Mouse (Mus musculus) liver, embryonic 14.5 days (tissue): ENCODE measurements at regions not wholly inside any gene's neighbourhood (a gene's known extent, or its start where the extent isn't known, plus 50 kb on each side); places are given as distances from the start of the nearest gene placed in this dataset.

Experiments
- ATAC-seq: fragments of 200-750 bp; cut with Nextera tagmentation; 2 replicates; pipeline ENCODE4 v1.8.0; 2017; ENCODE audit warnings: moderate number of reproducible peaks, mild to moderate bottlenecking, moderate library complexity; ENCODE audit not compliant: insufficient read depth
- DNase-seq, 3 experiments: peaks; one replicate each; pipeline ENCODE4 v3.0.0-alpha.2; 2012 to 2013; ENCODE audit warnings: low read depth in 3 of 3, low spot score in 3 of 3
- H3K27ac ChIP-seq: fragments of 300-500 bp; sonication (generic); 2 replicates; pipeline ENCODE4 v1.5.1; 2014; ENCODE audit warnings: moderate library complexity, mild to moderate bottlenecking, control low read depth, inconsistent platforms
- H3K27me3 ChIP-seq: fragments of 300-500 bp; sonication (generic); 2 replicates; pipeline ENCODE4 v1.6.1; 2014; ENCODE audit warnings: mild to moderate bottlenecking, low read length, moderate library complexity; ENCODE audit not compliant: control insufficient read depth, insufficient read depth
- H3K36me3 ChIP-seq: fragments of 300-500 bp; sonication (generic); replicated peaks from 2 replicates; pipeline ENCODE4 v1.6.1; 2014; ENCODE audit warnings: low read depth; ENCODE audit not compliant: control insufficient read depth, insufficient read depth
- H3K4me1 ChIP-seq, 2 experiments: fragments of 200-500 bp in 1 of 2; fragments of 300-500 bp in 1 of 2; sonication (generic) in 1 of 2; replicated peaks; 2 replicates each; pipeline ENCODE4 v1.6.1; 2012 to 2014; ENCODE audit warnings: antibody characterized with exemption in 1 of 2, inconsistent platforms in 1 of 2, low read length in 1 of 2; ENCODE audit not compliant: control insufficient read depth in 2 of 2, insufficient read depth in 2 of 2
- H3K4me2 ChIP-seq: fragments of 300-500 bp; sonication (generic); 2 replicates; pipeline ENCODE4 v1.6.1; 2014; ENCODE audit warnings: low read depth, mild to moderate bottlenecking, control low read depth, moderate library complexity
- H3K4me3 ChIP-seq, 2 experiments: fragments of 200-500 bp in 1 of 2; fragments of 300-500 bp in 1 of 2; sonication (generic) in 1 of 2; 2 replicates each; pipeline ENCODE4 v1.5.1; 2012 to 2014; ENCODE audit warnings: low read depth in 2 of 2, low read length in 2 of 2, mild to moderate bottlenecking in 2 of 2, control low read depth in 1 of 2, inconsistent platforms in 1 of 2, moderate library complexity in 1 of 2; ENCODE audit not compliant: insufficient read depth in 1 of 2
- H3K9ac ChIP-seq: fragments of 300-500 bp; sonication (generic); replicated peaks from 2 replicates; pipeline ENCODE4 v1.6.1; 2014; ENCODE audit warnings: mild to moderate bottlenecking, control low read depth, moderate library complexity
- H3K9me3 ChIP-seq: fragments of 300-500 bp; sonication (generic); 2 replicates; pipeline ENCODE4 v1.6.1; 2016; ENCODE audit warnings: low read length, mixed read lengths; ENCODE audit not compliant: control insufficient read depth
- CTCF ChIP-seq: IDR thresholded peaks from 2 replicates; pipeline ENCODE4 v1.5.1; 2016; ENCODE audit warnings: antibody characterized with exemption, low read depth, control low read depth
- EP300 ChIP-seq: IDR thresholded peaks from 2 replicates; pipeline ENCODE4 v1.6.1; 2016; ENCODE audit warnings: antibody characterized with exemption, low read depth
- WGBS: fragments of 180-500 bp; shearing (Covaris S2); extraction: QIAGEN DNeasy Blood & Tissue Kit; methylation state at CpG from one replicate; pipeline ENCODE4 v1.1.7; 2014; ENCODE audit not compliant: insufficient replicate concordance; 5-methylcytosine and 5-hydroxymethylcytosine counted together

DNA sequence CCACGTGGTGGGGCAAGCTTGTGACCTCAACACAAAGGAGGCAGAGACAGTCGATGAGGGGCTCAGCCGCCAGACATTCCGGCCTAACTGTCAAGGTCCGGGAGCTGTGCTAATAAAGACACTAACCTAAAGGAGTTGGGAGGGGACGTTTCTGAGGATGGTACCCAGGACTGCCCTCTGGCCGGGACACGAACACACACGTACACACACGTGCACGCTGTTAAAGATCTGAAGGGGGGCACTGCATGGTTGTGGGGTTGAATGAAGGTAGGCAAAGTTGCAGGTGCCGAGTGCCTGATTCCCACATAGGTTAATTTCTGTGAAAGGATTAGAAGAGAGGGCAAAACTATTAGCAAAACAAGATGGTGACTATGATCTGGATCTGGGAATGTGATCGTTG lies 65.4 kb upstream of the Mitf start:
- Histone ChIP-seq H3K27ac (no peak overlapping the region), H3K9ac (no peak overlapping the region), H3K27me3 (no peaks in the 10 kb centered on the region; the same call in 1 of the 2 replicates), H3K9me3 (no peaks in the 10 kb centered on the region), H3K4me3 (no peak overlapping the region), H3K36me3 (no peaks in the 10 kb centered on the region), H3K4me1 (no peaks in the 10 kb centered on the region), H3K4me2 (no peak overlapping the region)
- WGBS: 59% methylated on average over 13 of the region's 13 CpGs
- no peak for ATAC-seq
- DNase-seq: no peak
- TF ChIP-seq CTCF (no peak), EP300 (no peak)

DNA sequence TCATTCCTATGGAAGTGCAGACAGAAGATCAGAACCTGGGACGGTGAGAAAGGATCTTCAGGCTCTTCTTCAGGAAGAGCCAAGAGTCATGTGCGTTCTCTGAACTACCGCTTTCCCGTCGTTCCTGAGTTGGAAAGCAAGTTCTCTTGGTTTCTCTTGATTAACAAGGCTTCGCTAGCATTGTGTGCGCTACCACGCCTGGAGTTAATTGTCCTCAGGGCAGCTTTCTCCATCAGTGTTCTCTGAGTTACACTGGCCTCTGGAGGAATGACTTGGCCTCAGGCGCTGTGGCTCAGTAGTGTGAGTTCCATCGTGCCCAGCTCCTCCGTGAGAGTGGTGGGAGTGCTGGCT lies 66.0 kb upstream of the Mitf start:
- TF ChIP-seq EP300: no peak
- TF ChIP-seq CTCF: no peak
- H3K9ac ChIP-seq: no peak overlapping the region
- H3K27ac ChIP-seq: no peak overlapping the region
- H3K36me3 ChIP-seq: no peaks in the 10 kb centered on the region
- DNase-seq: no peak
- no peak overlapping the region for H3K4me3 ChIP-seq
- WGBS: 47% methylated on average over 11 of the region's 11 CpGs
- no peaks in the 10 kb centered on the region; the same call in 1 of the 2 replicates for H3K27me3 ChIP-seq
- no peaks in the 10 kb centered on the region for H3K9me3 ChIP-seq
- H3K4me1 ChIP-seq: no peaks in the 10 kb centered on the region
- no peak for ATAC-seq
- H3K4me2 ChIP-seq: no peak overlapping the region

DNA sequence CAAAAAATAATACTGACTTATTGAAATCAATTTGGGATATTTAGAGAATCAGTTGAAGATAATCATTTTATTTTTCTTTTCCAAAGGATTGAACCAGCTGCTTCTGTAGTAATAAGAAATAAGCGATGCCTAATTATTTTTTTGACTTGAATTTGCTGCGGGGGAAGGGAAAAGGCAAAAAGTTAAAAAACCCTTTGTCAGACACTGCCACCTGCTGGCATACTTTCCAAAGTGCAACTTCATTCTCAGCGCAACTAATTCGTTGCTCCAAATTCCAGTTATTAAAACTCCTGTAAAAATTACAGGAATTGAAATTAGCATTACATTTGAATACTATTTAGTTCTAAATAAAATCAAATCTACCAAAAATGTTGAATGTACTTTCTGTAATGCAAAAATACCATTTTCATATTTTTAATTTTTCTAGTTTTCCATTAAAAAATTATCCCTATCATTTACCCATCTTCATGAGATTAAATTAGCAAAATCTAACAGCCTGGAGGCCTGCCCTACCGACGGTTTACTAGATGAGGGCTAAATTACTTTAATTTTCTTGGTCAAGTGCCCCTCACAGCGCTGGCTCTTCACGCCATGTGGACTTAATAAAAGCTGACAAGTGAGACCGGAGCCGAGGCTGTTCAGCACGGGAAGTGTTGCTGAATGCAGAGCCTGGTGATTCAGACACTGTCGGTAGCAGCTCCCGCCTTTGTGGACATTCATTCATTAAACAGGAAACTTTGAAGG lies 66.6 kb upstream of the Mitf start:
- Histone ChIP-seq H3K27ac (no peak overlapping the region), H3K27me3 (no peaks in the 10 kb centered on the region; the same call in 1 of the 2 replicates), H3K4me2 (no peak overlapping the region), H3K4me3 (no peak overlapping the region), H3K4me1 (no peaks in the 10 kb centered on the region), H3K9ac (no peak overlapping the region), H3K9me3 (no peaks in the 10 kb centered on the region), H3K36me3 (no peaks in the 10 kb centered on the region)
- WGBS: 18% methylated on average over 13 of the region's 13 CpGs
- peak in 1 of 3 experiments; percentile 9 for DNase-seq
- ATAC-seq: no peak
- TF ChIP-seq CTCF (peak; percentile 50; the same call in 1 of the 2 replicates), EP300 (no peak)

DNA sequence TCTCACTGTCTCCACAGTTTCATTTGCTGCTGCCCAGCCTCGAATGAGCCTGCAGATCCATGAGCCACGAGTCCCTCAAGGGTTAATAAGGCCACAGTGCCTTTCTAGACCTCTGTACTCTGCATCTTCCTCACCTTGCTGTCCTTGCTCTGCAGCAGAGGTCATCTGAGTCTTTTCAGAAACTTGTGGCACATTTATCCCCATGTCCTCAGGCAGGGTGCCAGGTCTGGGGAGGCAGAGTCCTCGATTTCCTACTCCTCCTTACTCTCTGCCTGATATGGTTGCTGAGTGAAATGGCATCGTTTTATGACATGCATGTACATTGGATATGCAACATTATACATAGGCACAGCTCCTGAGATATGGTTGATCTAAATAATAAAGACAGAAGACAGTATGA lies 68.0 kb upstream of the Mitf start:
- Histone ChIP-seq H3K36me3 (no peaks in the 10 kb centered on the region), H3K4me2 (no peak overlapping the region), H3K27ac (no peak overlapping the region), H3K4me1 (no peaks in the 10 kb centered on the region), H3K9me3 (no peaks in the 10 kb centered on the region), H3K27me3 (no peaks in the 10 kb centered on the region; the same call in 1 of the 2 replicates), H3K4me3 (no peak overlapping the region), H3K9ac (no peak overlapping the region)
- no peak for ATAC-seq
- WGBS: 42% methylated on average over 4 of the region's 4 CpGs
- no peak for DNase-seq
- TF ChIP-seq CTCF (no peak), EP300 (no peak)

DNA sequence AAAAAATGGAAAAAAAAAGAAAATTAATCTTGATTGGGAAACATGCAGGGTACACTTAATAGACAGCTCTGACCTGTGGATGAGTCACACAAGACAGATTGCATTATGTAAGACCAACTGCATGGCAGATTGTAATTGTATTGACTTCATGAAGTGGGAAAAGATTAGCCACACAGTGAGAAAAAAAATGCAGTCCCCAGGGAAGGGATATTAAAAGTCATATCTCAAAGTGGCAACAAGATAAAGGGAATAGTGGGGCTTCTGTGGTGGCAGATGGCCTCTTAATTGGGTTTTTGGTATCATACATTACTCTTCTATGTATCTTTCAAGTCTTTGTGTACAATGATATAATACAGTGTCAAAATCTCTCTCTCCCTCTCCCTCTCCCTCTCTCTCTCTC lies 76.0 kb upstream of the Mitf start:
- Histone ChIP-seq H3K4me2 (no peak overlapping the region), H3K27ac (no peak overlapping the region), H3K9ac (no peak overlapping the region), H3K27me3 (no peaks in the 10 kb centered on the region), H3K4me1 (no peaks in the 10 kb centered on the region), H3K4me3 (no peak overlapping the region), H3K36me3 (no peaks in the 10 kb centered on the region), H3K9me3 (no peaks in the 10 kb centered on the region)
- no peak for DNase-seq
- ATAC-seq: no peak
- no peak for TF ChIP-seq EP300
- TF ChIP-seq CTCF: no peak
